Mouse (Mus musculus) cerebellum, postnatal 10 days (tissue): ENCODE data around the gene Lekr1.

Experiments used
- DNase-seq, 2 experiments: peaks; one replicate each; pipeline ENCODE4 v3.0.0; 2021; ENCODE audit warnings: mixed read lengths in 2 of 2

The Lekr1 gene

DNA sequence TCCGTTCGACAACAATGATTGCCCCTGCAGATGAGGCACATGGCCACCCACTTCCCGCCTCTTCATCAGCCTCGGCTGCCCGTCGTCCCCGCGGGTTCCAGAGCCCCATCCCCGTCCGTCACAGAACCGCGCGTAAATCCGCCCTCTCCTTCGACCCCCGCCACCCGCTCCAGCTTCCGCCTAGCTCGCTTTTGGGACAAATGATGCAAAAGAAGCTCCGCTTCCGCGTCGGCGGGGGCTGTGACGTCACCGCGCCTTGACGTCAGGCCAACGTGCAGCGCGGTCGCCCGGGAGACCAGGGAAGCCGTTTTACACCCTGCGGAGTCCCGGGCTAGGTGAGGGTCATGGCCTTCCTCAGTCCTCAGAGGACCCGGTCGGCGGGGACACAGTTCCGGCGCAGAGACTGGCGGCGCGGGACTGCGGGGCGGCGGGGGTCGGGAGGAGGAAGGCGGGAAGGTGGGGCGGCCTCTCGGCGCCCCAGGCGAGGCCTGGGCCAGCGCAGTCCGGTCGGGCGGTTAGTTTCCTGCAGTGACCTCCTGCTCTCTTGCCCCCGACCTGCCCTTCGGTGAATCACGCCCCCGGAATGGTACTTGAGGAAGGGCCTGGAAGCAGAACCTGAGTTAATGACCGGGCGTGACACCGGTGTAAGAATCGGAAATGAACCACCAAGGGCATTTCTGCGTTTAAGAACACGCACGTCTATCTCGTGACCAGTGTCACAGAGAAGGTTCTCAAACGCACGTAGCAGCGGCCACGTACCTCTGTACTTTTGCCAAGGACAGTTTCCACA lies at the start of gene Lekr1:
TSS of gene Lekr1 (plus strand) at position 252 of the 790 bp plus-strand sequence.
- peak; percentile 97 for DNase-seq

DNA sequence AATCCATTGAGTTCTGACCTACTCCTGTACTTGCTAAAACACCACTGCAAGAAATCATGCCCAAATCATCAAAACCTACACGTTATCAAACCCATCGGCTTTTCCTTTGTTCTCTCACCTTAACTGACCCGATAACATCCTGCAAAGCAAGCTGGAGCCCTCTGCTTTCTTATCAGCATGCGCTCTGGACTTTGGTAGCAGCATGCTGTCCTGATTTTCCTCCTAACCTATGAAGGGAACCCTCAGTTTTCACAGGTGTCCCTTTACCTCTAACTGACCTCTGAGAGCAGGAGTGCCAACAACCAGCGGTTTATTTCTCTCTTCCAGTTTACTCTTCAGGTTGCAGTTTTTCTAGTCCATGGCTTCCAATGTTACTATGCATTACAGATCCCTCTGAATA lies 48.5 kb upstream of the Lekr1 start:
- DNase-seq: no peak

DNA sequence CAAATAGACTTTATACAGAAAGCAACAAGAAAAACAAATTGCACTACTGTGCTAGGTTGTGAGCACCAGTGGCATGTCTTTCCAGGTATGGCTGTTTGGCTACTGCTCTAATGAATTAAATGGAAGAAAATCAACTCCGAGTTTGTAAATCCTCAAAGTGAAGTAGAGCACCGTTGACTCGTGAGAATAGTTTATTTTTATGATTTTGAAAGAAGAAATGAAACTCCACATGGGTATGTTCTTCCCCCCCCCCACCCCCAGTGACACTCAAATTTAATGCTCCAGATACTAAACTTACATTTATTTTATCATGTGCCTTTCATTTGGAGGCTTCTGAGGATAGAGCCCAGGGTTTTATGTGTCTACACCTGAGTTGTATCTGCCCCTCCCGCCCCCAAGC lies 46.7 kb upstream of the Lekr1 start:
- no peak for DNase-seq

DNA sequence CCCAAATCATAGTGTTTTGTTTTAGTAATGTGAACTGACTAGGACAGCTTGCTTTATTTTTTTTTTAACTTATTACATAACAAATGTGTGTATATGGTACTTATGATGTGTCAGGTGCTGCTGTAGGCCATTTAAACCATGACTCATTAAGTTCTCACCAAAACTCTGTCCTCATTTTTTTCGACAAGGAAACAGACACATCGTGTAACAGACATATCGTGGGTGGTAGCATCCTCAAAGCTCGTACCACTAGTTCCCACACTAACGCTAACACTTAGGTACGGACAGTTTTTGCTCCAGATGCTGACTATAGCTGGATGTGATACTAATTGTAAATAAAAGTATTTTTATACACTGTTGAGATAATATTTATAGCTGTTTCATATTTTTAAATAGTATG lies 43.0 kb upstream of the Lekr1 start:
- DNase-seq: no peak

DNA sequence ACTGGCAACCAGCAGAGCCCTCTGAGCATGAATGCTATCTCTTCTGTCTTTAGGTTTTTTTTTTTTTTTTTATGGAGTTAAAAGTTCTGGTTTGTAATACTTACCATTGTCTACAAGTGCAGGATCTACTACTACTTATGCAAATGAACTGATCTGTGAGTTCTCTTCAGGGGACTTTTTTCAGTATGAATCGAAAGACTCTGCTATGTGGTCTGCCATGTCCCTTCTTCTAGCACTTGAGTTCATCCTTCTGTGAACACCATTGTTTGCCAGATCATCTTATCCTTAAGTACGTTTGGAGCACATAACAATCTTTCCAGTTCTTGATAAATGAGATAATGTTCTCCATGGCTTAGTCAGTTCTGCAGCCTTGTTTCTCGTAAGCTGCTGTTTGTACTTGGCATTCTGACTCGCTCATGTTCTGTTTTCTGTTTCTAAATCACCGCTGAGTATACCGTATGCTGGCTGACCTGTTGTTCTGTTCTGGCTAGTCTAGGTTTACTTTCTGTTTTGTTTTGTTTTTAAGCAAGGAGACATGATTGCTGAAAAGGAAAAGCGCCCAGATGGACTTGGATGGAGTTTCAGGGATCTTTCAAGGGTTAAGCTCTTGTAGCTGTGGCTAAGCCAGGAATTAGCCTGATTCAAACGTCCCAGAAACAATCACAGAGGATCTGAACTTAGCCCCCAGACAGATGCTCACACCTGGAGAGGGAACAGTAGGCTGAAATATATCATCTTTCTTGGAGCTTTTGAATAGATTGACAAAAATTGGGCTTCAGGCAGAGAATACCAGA lies 40.3 kb upstream of the Lekr1 start:
- no peak for DNase-seq

DNA sequence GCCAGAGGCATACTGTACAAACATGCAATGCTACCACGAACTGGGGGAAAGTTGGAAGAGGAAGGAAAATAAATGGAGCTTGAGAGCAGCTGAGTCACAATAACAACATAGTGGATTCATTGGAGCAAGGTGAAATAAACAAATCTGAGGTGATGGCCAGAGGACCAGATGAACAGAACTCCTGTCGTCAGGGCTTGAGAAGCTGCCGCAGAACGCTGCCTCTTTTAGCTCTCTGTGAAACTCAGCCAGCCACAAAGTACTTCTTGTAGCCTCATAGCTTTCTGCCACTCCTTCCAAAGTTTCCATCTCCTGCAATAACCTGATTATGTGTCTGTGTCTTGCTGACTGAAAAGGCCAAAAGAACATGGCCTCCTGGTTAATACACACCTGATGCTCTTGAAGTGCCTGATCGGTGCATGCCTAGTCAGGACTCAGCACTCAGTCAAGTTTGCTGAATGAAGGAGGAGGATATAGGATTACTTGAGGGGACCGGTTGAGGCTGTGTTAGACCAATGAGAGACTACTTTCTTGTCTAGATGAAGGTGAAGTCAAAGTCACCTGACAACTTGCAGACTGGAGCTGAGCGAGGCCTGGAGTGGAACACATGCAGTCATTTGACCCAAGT lies 39.6 kb upstream of the Lekr1 start:
- no peak for DNase-seq

DNA sequence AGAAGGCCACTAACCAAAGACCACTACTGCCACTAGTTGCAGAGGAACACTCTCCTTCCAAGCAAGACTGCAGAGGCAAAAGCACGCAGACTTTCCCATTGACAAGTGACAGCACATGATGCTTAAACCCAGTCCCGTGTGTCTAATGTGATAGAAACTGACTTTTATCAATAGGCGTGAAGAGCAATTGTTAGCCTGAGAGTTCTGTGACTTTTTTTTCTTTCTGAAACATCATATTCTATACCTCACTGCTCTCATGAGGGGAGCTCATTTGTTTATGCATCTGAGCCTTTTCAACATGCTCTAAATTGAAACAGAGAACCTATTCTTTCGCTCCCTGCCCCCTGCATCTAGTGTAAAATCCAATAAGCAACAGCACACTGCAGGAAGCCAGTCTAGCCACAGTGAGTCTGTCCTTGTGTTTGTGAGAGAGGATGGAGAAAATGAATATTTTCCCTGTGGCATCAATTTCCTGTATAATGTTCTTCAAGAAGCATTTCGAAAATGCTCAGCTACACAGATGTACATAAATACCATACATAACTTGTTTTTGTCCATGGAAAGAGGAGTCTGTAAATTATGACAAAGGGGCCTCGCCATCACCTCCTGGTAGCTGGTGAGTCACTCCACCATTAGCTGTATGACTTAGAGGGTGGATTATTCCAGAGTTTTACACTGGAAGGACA lies 38.9 kb upstream of the Lekr1 start:
- DNase-seq: no peak

DNA sequence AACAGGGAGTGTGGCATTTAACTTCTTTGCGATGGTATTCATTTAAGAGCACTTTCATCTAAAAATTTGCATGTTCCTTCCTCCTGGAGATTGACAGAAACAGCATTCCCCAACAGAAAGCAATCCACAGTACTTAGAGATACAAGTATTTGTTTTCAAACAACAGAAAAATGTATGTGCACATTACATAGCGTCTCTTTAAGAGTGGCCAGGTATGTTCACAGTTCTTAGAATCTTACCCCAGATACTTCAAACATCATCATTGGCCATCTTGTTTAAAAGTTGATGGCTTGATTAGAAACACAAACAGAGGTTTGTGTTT lies 38.4 kb upstream of the Lekr1 start:
- DNase-seq: no peak

DNA sequence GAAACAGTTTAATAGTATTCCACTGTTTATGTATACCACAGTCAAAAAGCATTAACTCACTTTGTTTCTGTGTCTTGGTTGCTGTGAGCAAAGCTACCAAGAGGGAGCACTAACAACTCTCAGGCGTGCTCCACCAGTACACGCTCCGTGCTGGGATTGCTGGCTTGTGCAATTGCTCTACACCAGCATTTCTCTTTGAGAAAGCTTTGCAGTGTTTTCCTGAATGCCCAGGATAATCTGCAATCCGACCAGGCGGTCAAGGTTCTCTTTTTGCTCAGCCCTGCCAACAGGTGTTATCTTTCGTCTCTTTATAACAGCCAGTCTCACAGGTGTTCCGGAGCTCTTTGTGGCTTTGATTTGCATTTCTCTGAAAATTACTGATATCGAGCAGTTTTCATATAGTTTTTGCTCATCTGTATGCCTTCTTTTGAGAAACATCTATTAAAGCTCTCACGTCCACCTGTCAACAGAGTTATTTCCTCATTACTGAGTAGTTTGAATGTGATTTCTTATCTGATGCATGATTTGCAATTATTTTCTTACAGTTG lies 36.4 kb upstream of the Lekr1 start:
- no peak for DNase-seq

DNA sequence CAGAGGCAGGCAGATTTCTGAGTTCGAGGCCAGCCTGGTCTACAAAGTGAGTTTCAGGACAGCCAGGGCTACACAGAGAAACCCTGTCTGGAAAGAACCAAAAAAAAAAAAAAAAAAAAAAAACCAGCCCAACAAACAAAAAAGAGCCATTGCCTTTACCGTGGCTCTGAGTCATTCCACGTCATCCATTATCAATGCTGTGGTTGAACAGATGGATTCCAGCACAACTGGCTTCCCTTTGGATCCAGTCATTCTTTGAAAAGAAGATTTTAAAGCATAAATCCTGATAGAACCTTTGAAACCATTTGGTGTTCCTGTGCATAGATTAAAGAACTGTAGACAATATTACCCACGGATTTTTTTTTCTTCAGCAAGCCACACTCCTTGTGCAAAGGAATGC lies 32.4 kb upstream of the Lekr1 start:
- no peak for DNase-seq

DNA sequence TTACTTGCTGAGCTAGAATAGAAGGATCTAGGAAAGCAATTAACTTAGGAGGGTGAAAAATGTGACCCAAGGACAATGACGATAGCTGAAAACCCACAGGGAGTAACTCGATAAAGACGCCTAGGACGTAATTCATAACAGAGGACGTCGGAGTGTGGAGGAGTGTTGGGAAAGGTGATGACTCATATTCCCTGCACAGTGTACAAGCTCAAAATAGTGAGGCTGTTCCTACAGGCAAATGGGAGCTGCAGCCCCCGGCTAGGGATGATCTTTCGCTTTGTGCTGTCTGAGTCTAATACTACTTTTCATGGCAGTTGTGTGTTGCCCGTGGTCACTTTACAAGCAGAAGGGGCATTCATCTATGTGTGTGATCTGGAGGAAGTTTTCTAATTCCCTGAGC lies 30.0 kb upstream of the Lekr1 start:
- DNase-seq: no peak

DNA sequence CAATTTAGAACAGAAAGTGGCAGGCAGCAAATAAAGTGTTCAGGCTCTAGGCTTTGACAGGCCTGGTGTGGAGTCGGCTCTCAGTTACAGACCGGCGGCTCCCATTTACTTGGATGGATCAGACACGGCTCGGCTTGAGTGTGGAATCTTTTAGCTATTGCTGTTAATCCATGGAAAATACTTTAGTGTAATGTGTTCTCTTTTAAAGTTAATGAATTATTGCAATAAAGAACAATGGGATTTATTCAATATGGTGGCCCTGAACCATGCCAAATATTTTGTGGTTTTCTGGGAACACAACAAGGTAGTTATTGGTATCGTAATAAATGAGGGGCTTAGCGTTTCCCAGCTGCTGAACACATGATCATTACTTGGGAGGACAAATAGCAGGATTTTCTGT lies 28.7 kb upstream of the Lekr1 start:
- DNase-seq: no peak

DNA sequence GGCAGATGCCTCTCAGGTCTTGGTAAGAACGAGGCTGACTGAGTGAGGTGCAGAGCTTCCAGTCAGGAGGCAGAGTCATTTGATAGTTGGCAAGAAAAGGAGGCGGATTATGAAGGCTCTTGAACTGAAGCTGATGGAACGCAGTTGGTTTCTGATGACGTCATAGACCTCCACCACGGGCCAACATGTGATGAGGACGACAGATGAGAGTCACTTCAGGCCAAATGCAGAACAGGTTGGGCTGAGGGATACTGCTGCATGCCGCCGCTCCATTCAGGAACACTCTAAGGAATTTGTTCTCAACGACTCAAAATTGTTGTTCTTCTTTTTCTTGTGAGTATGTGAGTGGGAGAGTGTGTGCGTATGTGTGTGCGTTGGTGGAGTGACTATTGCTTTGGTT lies 27.1 kb upstream of the Lekr1 start:
- DNase-seq: no peak

DNA sequence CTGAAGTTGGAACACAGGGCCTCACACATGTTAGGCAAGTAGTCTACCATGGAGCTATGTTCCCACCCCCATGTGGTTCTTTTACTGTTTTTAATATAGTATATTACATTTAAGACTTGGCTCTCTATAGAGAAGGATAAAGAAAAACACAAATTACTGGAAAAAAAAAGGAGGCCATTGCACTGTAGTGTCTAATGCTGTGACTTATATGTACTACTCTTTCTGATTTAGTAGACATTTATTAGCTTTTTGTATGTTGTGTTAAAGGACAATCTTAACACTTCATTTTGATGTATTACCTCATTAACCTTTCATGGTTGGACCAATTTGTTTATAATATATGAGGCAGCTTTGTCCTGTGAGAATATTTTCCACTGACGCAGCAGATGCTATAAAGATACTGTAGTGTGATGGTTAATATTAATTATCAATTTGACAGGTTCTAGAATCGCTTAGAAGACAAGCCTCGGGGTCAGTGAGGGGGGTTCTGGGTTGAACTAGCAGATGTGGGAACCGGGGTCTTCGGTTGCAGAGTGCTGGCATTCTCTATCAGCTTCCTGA lies 26.5 kb upstream of the Lekr1 start:
- no peak for DNase-seq

DNA sequence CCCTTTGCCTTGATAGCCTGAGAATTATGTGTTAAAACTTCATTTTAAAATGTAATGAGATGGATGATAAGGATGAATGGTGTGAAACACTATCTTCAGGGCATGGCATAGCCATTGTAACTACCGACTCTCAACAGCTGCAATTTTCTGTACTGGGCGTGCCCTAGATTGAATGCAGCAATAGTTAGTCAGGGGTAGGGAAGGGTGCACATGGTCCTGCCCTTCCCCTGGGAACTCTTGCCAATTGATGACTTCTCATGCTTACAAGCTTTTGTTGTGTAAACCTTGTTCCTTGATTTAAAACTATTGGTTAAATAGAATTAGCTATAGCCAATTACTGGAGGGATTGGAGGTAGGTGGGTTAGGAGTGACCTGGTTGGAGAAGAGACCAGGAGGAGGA lies 23.1 kb upstream of the Lekr1 start:
- no peak for DNase-seq

DNA sequence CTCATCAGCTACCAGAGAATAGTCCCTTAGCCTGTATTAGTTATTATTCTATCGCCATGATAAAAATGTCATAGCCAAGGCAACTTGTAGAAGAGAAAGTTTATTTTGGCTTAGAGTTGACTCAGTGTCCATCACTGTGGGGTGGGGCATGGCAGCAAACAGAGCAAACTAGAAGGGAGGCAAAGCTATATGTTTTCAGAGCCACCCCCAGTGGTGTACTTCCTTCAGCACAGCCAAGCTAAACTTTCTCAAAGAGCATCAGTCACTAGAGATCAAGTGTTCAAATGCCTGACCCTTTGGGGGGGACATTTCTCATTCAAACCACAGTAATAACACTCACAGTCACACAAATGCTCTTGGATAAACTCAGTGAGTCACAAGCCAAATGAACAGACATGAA lies 22.4 kb upstream of the Lekr1 start:
- no peak for DNase-seq

DNA sequence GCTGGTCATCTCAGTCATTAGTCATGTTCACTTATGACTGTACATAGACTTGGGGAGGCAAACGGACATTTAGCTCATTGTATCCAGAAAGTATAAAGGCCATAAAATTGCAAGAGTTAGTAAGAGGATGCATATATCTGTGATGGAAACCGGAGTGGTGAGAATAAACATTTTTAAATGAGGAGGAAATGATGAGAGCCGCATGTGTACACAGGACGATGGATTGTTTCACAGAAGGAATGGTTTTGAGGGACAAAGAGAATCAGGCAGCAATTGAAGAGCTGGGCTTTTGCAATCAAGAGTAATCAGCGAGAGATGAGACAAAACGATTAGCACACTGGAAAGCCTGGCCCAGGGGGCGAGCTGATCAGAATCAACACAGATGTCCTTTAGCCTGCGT lies 18.4 kb upstream of the Lekr1 start:
- DNase-seq: no peak

DNA sequence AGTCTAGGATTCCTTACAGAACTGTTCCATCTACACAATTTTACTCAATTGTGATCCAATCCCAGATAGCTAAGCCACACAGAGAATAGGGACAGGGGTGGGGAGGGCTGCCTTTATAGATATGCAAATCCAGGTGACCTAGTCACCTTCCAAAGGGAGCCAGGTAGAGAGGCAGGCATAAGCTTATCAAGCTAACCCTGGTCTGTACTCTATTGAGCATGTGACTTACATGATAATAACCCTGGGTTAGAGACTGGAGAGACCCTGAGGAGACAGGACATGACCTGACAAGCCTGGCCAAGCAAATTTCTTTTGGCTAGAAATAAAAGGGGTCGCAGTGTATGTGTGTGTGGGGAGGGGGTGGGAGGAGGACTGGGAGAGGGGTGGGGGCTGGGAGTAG lies 17.1 kb upstream of the Lekr1 start:
- no peak for DNase-seq

DNA sequence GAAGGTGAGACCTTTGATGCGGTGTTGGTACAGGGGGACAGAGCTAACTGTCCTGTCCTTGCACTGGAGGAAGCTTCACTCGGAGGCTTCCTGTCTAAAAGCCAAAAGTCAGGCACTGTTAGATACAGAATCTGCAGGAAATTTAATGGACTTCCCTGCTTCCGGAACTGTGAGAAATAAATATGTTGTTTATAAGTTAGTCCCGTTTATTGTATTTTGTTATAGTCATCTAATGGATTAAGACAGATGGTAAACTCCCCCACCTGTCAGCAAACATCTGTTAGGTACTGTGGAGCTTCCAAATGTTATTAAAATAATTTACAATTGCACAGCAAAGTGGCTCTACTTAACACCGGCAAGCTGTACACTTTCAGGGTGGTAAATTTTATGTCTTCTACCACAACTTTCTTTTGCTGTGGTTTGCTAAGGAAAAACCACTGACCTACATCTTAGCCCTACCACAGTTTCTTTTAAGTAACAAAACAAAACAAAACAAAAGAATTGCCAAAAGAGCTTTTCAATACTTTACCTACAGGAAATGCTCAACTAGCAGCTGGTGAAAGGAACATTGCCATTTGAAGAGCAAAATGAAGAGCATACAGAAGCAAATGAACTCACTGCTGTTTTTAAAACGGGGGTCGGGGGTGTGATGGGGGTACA lies 15.7 kb upstream of the Lekr1 start:
- DNase-seq: no peak

DNA sequence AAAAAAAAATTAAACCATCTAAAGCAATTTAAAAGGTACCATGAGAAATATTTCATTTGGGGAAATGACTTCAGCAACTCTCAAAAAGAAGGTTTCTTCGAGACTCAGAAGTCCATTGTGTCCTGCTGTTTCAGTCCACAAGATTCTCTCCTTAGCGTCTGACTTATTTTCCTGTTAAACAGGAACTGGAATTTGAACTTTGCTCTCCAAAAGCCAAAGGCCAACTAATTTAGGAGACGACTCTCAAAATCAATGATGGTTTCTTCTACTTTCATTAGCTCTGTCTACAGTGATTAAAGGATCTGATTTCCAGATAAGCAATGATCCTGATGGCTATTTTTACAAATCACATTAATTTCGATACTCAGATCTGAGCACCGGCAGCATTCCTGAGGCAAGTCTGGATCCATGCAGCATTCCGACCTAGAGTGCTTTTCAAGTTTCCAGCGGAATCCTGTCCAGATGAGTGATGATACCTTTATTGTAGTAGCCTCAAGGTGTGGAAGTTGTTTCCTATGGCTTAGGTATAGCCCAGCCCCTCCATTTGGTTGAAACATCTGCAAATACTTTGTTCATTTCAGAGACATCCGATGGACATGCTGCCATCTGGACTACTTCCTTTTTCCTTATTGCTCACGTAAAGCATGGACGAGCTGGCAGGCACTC lies 11.4 kb upstream of the Lekr1 start:
- DNase-seq: no peak

DNA sequence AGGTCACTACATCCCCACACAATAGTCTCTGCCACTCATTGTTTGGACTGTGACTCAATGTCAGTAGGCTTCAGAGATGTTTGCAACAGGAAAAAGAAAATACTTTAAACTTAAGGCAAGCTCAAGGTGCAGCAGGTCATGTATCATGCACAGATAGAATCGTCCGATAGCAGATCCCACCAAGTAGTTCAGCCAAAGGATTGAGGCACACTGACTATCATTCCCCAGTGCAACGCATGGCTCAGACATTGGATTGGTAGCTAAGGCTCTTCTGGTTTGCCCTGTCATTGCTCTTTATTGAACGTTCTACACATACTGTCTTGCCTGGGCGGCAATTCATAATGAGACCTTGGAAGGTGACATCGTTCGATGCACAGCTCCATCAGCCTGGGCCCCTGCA lies 9.6 kb upstream of the Lekr1 start:
- no peak for DNase-seq
